Mouse (Mus musculus): ENCODE results near the gene Col27a1. TPM values are rescaled to one million over a fixed set of nuclear protein-coding genes. Genes with fewer than 3 reads are reported as not detected.

The Col27a1 gene
- 3.7 TPM for polyA plus RNA-seq (2014; fragmentation: Illumina TruSeq; extraction: RNeasy Lipid Tissue Mini Kit (QIAGEN cat#74804); ENCODE audit: insufficient read depth, low read depth, low replicate concordance)

GRCm38 (mm10) chr4:63213907-63214621 is at the start of gene Col27a1:
Col27a1 (plus strand) TSS chr4:63214004.

GRCm38 (mm10) chr4:63171969-63172685 is 41.7 kb upstream of the Col27a1 start, which contains the start of gene Kif12:
Kif12 (minus strand) TSS chr4:63172131.

DNA sequence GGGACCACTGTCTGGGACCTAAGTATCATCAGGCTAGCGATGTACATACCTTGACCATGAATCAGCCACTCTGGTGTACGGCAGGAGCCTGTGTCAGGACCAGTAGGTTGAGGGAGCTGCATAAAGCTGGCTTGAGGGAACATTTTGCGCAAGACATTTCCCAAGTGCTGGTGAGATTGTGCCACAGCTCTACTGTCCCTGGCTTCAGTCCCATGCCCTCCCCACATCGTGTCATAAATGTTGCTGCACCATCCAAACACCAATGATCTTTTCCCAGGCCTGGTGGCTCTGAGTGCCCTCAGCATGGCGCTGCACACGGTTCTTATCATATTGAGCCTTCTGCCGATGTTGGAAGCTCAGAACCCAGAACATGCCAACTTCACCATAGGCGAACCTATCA is 130.5 kb downstream of the Col27a1 start, which contains the start of gene Orm1:
TSS of gene Orm1 (plus strand) at position 266 of the 400 bp plus-strand sequence.

DNA sequence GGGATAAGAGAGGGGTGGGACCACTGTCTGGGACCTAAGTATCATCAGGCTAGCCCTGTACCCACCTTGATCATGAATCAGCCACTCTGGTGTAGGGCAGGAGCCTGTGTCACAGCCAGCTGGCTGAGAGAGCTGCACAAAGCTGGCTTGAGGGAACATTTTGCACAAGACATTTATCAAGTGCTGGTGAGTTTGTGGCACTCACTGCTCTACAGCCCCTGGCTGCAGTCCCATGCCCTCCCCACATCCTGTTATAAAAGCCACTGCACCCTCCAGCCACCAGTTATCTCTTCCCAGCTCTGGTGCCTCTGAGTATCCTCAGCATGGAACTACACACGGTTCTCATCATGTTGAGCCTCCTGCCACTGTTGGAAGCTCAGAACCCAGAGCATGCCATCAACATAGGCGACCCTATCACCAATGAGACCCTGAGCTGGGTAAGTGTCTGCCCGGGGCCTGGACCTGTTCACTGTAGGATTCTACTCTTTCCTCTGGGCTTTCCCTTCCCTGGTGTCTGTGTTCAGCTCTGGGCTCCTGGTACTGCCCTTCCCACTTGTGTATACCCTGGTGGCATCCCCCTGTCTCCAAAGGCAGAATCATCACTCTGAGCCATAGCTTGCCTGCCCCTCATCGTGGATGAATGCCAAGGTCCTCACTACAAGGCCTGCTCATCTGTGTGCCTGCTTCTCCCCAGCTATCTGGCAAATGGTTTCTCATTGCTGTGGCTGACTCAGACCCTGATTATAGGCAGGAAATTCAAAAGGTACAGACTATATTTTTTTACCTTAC is 142.3 kb downstream of the Col27a1 start, which contains the start of gene Orm3:
TSS of gene Orm3 (plus strand) at position 286 of the 789 bp plus-strand sequence.

DNA sequence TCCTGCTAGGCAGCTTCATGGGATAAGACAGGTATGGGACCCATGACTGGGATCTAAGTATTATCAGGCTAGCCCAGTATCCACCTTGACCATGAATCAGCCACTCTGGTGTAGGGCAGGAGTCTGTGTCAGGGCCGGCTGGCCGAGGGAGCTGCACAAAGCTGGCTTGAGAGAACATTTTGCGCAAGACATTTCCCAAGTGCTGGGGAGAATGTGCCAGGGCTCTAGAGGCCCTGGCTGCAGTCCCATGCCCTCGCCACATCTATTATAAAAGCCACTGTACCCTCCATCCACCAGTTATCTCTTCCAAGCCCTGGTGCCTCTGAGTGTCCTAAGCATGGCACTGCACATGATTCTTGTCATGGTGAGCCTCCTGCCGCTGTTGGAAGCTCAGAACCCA is 148.3 kb downstream of the Col27a1 start, which contains the start of gene Orm2:
TSS of gene Orm2 (plus strand) at position 300 of the 400 bp plus-strand sequence.

Other genes with a start within 250 kb of the Col27a1 start
- gene Zfp618, start 248.4 kb upstream of the Col27a1 start, polyA plus RNA-seq (2014; fragmentation: Illumina TruSeq; extraction: RNeasy Lipid Tissue Mini Kit (QIAGEN cat#74804); ENCODE audit: insufficient read depth, low read depth, low replicate concordance) = 0.28 TPM
- 0.19 TPM for gene Ambp, start 59.2 kb upstream of the Col27a1 start, polyA plus RNA-seq (2014; fragmentation: Illumina TruSeq; extraction: RNeasy Lipid Tissue Mini Kit (QIAGEN cat#74804); ENCODE audit: insufficient read depth, low read depth, low replicate concordance)
- not detected for gene Kif12, start 41.9 kb upstream of the Col27a1 start, polyA plus RNA-seq (2014; fragmentation: Illumina TruSeq; extraction: RNeasy Lipid Tissue Mini Kit (QIAGEN cat#74804); ENCODE audit: insufficient read depth, low read depth, low replicate concordance)
- 8.2 TPM for gene Orm1, start 130.6 kb downstream of the Col27a1 start, polyA plus RNA-seq (2014; fragmentation: Illumina TruSeq; extraction: RNeasy Lipid Tissue Mini Kit (QIAGEN cat#74804); ENCODE audit: insufficient read depth, low read depth, low replicate concordance)
- gene Orm3, start 142.2 kb downstream of the Col27a1 start, polyA plus RNA-seq (2014; fragmentation: Illumina TruSeq; extraction: RNeasy Lipid Tissue Mini Kit (QIAGEN cat#74804); ENCODE audit: insufficient read depth, low read depth, low replicate concordance) = 0.92 TPM
- not detected for gene Orm2, start 148.4 kb downstream of the Col27a1 start, polyA plus RNA-seq (2014; fragmentation: Illumina TruSeq; extraction: RNeasy Lipid Tissue Mini Kit (QIAGEN cat#74804); ENCODE audit: insufficient read depth, low read depth, low replicate concordance)
- gene Akna, start 189.3 kb downstream of the Col27a1 start, polyA plus RNA-seq (2014; fragmentation: Illumina TruSeq; extraction: RNeasy Lipid Tissue Mini Kit (QIAGEN cat#74804); ENCODE audit: insufficient read depth, low read depth, low replicate concordance) = 11.0 TPM